Mouse (Mus musculus) megakaryocyte, embryonic 14.5 days (primary cell): ENCODE measurements at regions not wholly inside any gene's neighbourhood (a gene's known extent, or its start where the extent isn't known, plus 50 kb on each side); places are given as distances from the start of the nearest gene placed in this dataset.

ENCODE experiments used
- FLI1 ChIP-seq: IDR thresholded peaks from 2 replicates; pipeline ENCODE4 v1.6.1; 2012; ENCODE audit warnings: low read length, inconsistent platforms, mixed read lengths
- GATA1 ChIP-seq: IDR thresholded peaks from 3 replicates; pipeline ENCODE4 v1.6.1; 2012; ENCODE audit warnings: mixed read lengths, low read length, inconsistent platforms, borderline replicate concordance

GRCm38 (mm10) chr7:40388152-40388551 lies 510.0 kb upstream of the Vstm2b start:
- TF ChIP-seq GATA1 (no peak), FLI1 (no peak)
